Mouse (Mus musculus): ENCODE measurements around the gene Rrad.

DNA sequence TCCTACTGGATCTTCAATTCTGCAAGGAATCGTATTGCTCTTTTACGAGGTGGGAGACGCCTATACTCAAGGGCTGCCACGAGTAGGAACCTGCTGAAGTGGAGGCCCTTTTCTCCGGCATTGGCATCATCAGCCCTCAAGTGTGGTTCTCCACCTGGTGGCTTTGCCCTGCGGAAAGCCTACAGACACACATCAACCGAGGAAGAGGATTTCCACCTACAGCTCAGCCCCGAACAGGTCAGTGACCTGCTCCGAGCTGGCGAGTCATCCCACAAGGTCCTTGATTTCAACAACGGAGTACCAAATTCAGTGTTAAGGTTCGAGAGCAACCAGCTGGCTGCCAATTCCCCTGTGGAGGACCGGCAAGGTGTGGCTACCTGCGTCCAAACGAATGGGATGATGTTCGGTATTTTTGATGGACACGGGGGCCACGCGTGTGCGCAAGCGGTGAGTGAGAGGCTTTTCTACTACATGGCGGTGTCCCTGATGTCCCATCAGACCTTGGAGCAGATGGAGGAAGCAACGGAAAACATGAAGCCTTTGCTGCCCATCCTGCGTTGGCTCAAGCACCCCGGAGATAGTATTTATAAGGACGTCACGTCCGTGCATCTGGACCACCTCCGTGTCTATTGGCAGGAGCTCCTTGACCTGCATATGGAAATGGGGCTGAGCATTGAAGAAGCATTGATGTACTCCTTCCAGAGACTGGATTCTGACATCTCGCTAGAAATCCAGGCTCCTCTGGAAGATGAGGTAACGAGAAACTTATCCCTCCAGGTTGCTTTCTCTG is 37.4 kb downstream of the Rrad start:
- no peak for TF ChIP-seq POLR2A (IDR thresholded peaks at IDR 0.05; ENCODE audit: extremely low read depth, insufficient read depth, low read length)
- TF ChIP-seq CTCF (IDR thresholded peaks at IDR 0.05; ENCODE audit: extremely low read depth, insufficient read depth, low read length): no peak
